Mouse (Mus musculus) liver, embryonic 14 days (tissue): ENCODE results near the gene Atp1b4. TPM values are rescaled to one million over a fixed set of nuclear protein-coding genes. Genes with fewer than 3 reads are reported as not detected.

ENCODE experiments used
- polyA plus RNA-seq: library from polyadenylated mRNA; depleted of rRNA; stranded (reverse); fragments of >200 nt; gene quantifications from 2 replicates; pipeline ENCODE4 v1.2.3, GENCODE M21; 2012; rRNA removed

Gene Atp1b4
- polyA plus RNA-seq, result 0.01 and 0.15 TPM in 2 replicates

GRCm38 (mm10) chrX:38315884-38316283, at the start of gene Atp1b4:
Gene Atp1b4 (plus strand): TSS chrX:38316184.

Other genes starting within 250 kb of the Atp1b4 start
- gene Rhox10, start 249.7 kb upstream of the Atp1b4 start, polyA plus RNA-seq, result not detected in 2 replicates
- not detected in 2 replicates for gene Rhox11, start 231.0 kb upstream of the Atp1b4 start, polyA plus RNA-seq
- not detected in 2 replicates for gene Rhox12, start 205.3 kb upstream of the Atp1b4 start, polyA plus RNA-seq
- gene Rhox13, start 195.0 kb upstream of the Atp1b4 start, polyA plus RNA-seq, result not detected in 2 replicates
- 2.3 and 3.0 TPM in 2 replicates for gene Zbtb33, start 126.4 kb upstream of the Atp1b4 start, polyA plus RNA-seq
- 0.41 and 0.57 TPM in 2 replicates for gene Tmem255a, start 63.7 kb upstream of the Atp1b4 start, polyA plus RNA-seq
- 30.8 and 36.4 TPM in 2 replicates for gene Lamp2, start 140.3 kb downstream of the Atp1b4 start, polyA plus RNA-seq